Mouse (Mus musculus) G1E-ER4 (cell line): ENCODE measurements around the gene Wwox. TPM values are rescaled to one million over a fixed set of nuclear protein-coding genes. Genes with fewer than 3 reads are reported as not detected.

Experiments
- GATA1 ChIP-seq: IDR thresholded peaks from one replicate; pipeline ENCODE4 v1.8.0; 2012; ENCODE audit warnings: low read length, inconsistent platforms
- polyA plus RNA-seq: library from polyadenylated mRNA; stranded (reverse); fragments of >175 nt; gene quantifications from 2 replicates; pipeline ENCODE4 v1.2.3, GENCODE M21; 2012

The Wwox gene
- polyA plus RNA-seq, 1 experiment, result 7.2 TPM

DNA sequence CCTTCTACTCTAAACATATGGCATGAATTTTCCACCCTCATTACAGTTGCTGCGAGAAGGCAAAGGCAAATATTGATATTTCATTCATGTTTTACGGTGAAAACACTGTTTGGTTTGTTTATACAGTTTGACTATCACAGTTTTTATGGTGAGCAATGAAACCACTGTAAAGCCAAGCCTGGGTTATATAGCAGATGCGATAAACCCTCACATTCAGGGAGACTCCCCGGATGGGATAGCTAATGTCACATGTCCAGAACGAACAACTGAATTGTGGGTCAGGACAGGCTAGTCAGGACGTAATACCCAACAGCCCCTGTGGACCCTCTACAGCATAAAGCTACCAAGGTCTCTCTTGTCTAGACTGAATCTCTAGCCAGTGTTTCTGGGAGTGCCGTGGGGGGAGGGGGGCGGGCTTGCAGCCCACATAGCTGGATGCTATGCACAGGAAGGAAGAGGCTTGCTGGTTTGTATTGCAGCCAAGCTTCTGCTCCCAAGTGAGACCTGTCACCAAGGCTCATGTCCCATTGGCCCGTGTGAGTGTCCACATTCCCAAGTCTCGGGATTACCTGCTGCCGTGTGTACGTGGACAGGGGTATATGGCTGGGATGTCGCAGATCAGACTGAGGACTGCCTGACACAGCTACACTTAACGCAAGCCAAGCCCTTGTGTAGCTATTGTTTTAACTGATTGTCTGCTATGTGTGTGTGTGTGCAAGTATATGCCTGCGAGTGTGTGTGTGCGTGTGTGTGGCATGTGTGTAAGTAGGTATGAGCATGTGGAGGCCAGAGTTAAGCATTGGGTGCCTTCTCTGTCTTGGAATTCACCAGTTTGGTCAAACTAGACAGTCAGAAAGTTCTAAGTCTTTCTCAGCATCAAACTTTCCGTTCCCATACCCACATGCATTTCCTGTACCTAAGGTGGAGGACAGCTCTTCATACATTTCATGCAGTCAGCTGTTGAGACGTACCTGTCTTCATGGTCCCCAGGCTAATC lies 66.2 kb downstream of the Wwox start:
- TF ChIP-seq GATA1, result no peak

DNA sequence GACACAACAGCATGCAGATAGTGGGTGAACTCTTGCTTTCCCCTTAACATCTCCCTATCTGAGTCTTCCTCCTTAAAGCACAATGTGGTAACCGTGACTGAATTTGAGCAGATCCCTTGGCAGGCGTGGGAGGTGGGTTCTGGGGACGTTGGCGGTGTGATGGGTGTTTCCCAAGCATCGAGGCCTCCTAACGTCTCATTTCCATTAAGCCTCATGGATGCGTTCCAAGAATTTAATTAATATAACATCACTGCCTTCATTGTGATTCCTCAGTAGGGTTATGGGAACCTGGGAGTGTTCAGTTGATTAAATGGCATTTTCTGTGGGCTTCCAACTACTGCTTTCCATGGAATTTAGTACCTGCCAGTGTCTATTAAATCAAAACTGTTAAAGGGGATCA lies 67.9 kb downstream of the Wwox start:
- no peak for TF ChIP-seq GATA1

DNA sequence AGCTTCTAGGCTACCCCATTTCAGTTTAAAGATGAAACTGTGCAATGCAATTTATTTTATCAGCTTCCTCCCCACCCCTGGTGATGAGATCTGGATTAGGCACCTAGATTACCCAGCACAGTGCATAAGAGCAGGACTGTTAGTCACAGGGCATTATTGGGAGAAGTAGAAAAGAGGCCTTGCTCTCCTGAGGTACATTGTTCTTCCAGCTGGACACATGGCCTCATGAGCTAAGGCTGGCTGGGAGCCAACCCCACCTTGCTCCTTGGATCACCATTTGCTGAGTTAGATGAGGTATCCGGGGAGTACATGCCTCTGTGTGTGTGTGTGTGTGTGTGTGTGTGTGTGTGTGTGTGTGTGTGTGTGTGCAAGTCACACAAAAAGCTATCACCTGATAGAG lies 70.8 kb downstream of the Wwox start:
- TF ChIP-seq GATA1, result no peak

DNA sequence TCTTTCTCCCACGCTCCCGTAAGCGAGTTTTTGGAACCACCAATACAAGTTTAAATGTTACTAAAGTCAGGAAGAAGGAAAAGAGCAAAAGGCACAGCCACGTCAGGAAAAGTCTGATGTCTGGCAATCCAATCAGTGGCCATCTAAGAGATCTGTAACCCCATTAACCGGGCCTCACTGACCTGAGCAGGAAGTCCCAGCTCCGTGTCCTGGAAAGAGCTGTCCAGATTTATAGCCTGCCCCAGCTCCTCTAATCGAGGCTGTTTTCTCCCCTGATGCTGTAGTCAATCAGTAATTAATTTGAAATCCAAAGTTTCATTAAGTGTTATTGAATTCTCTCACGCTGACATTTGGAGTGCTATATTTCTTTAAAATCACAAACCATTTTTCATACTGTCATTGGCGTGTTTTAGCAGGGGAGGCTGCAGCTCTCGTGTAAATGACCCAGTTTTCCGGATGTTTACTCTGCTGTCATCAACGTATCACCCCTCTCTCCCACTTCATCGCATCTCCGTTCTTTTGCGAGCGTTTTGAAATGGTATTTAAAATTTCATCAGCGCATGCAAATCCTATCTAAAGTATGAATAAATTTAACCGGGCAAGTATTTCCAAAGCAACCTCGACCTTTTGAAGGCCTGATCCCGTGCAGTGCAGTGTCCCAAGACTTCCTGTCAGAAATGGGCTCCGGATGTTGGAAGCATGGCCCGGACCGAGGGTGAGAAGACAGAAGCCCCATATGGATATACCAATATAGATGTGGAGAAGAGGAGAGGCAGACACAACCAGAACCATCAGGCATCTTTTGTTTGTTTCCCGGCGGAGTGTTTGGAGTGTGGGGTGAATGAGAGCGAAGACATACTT lies 72.8 kb downstream of the Wwox start:
- TF ChIP-seq GATA1, result no peak

DNA sequence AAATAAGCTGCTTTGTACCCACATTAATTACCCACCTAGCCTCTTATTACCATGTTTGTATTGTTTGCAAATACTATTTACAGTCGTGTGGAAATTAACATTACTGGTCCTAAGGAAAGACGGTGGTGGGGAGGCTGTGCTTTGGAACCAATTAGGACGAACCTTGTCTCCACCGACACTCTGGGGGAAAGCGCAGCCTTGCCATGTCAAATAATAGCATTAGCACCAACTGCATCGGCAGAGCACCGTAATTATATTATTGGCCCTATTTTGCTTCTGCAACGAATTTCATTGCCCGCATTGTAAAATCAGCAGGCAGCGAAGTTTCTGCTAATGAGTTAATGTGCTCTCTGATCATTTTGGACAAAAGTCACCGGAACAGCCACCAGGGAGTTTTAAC lies 75.2 kb downstream of the Wwox start:
- no peak for TF ChIP-seq GATA1

DNA sequence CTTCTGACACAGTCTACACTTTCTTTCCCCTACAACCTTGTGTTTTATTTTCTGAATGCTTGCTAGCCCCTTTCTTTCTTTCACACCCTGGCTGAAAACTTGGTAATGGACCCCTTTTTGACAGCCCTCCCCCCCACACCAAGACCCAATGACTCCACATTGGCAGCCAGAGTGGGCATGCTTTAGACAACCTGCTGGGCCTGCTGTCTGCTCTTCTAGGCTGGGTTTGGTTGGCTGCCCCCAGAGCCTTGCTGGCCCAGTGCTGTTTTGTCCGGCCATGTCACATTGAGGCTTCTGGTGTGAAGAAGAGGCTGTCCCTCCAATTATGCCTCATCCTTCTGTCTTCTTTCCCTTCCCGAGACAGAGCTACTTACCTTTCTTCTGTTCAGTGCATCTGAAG lies 83.6 kb downstream of the Wwox start:
- no peak for TF ChIP-seq GATA1

DNA sequence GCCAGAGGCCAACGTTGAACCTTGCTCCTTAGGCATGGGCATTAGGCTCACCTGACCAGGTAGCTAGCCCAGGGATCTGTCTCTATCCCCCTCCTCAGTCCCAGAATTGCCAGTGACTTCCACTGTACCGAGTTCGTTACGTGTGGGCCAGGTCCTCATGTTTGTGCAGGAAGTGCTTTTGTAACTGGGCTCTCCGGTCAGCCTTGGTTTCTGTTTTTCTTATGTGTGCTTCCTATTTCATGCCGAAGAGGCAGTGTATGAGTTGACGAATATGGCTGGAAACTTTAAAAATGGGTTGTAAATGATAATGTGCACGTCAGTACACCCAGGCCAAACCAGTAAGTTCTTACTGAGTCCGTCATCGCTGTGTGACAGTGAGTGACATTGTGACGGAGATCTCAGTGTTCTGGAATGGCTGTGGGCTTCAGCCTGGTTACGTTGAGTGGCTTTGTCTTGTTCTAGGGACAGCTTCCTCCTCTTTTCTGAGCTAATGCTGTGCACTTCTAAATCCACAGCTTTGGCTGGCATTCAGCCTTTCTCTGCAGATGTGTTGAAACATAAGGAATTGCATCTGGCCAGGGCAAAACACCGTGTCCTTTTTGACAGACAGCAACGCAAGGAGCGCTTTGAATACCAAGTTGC lies 87.3 kb downstream of the Wwox start:
- no peak for TF ChIP-seq GATA1

DNA sequence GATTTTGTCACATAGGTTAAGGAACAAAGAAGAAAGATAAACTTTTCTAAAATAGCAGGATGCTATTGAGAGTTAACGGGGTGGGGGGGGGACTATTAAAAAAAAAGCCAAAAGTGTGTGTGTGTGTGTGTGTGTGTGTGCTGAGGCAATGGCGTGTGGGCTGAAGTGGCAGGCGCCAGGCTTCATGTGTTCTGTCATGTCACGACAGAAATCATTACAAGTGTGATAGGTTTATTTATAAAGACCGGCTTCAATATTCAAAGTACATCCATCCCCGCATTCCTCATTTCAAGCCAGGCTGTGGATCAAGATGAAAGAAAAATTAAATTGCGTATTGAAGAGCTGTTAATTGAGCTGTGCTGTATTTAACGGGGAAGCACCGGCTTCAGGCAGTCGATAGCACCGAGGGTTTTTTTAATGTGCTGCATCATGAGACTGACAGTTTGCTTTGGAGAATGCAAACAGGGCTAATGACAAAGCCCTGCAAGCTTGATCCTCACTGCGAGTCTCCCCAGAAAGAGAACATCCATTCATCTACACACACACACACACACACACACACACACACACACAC lies 88.3 kb downstream of the Wwox start:
- no peak for TF ChIP-seq GATA1

DNA sequence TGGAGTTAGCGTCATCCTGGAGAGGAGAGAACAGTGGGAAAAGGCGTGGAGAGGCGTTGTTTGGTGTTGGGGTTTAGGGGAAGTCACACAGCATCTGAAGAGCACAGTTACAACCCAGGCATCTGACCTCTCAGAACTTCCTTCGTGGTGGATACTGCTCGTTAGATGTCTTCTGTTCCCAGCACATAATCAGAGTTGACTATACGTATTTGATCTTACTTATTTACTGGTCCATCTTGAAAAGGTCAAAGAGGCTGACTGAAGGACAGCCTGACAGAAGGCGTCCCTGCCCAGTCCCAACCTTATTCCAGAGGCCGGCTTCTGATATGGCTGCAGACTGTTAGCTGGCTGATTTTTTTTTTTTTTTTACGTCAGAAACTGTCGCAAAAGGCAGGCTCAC lies 90.1 kb downstream of the Wwox start:
- no peak for TF ChIP-seq GATA1

DNA sequence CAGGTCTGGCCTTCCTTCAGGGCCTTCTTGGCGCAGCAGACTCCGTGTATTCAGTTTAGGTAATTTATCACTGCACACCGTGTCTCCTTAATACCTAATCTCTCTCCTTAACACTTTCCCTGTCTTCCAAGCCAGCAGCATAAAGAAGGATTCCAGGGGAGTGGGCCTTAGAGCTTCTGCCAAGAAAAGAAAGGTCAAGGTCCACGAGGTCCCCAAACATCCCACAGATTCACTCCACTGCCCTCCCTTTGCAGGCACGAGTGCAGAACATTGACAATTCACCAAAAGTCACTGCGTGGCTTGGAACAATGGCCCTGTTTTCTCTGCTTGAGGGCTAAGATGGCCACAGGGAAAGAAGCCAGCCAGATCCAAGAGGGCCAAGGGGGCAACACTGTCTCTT lies 96.7 kb downstream of the Wwox start:
- TF ChIP-seq GATA1, result no peak

DNA sequence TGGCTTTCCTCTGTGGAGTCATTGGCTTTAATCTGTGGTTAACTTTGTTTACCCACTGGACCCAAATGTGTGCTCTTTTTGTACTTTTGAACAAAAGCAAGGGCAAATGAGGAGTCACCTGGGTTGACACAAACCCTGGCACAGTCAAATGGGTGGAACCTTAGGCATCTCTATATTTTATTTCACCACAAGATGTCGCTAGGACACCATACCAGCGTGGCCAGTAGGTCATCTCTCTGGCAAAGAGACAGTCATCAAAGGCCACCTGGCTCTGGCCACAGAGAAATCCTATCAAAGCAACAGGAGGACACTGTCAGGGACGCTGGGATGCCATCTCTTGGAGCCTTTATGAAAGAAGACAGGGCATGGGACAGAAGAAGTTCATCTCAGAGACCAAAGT lies 101.7 kb downstream of the Wwox start:
- no peak for TF ChIP-seq GATA1

DNA sequence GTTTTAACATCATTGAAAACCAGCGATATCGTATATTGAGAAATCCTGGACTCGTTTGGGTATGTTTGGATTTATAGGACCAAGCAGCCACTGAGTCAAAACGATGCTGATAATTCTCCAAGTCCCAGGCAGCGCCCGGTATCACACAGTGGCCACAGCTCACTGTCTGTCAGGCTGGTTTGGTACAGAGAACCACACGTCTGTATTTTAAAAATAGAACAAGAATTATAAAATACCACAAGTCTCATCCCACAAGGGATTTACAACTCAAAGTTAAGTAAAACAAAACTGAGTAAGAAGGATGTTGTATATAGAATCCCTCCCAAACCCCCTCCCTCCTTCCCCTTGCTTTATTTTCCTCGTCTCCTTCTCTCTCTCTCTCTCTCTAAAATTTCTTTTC lies 108.9 kb downstream of the Wwox start:
- no peak for TF ChIP-seq GATA1

DNA sequence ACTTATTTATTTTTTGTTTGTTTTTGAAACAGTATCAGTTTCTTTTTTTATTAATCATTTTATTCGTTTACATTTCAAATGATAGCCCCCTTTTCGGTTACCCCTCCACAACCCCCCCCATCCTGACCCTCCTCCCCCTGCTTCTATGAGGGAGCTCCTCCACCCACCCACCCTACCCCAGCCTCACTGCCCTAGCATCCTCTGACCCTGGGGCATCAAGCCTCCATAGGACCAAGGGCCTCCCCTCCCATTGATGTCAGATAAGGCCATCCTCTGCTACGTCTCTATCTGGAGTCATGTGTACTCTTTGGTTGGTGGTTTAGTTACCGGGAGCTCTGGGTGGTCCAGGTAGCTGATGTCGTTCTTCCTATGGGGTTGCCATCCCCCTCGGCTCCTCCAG lies 109.4 kb downstream of the Wwox start:
- TF ChIP-seq GATA1, result no peak

DNA sequence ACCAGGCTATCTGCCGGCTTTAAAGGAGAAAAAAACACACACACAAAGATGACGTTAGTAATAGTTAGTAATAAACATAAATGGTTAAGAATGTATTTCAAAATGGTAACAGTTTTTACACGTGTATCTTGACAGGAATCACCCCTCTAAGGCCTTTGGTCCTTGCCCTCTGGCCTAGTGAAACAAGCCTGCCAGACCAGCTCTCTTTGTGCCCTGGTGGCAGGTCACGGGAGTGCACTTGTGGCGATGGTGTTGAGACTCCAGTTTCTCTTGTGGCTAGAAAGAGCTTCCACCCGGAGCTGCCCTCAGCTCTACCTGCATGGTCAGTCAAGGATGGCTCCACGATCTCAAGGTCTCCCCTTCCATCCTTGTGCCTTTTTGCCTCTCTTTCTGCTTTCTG lies 110.6 kb downstream of the Wwox start:
- TF ChIP-seq GATA1, result no peak

DNA sequence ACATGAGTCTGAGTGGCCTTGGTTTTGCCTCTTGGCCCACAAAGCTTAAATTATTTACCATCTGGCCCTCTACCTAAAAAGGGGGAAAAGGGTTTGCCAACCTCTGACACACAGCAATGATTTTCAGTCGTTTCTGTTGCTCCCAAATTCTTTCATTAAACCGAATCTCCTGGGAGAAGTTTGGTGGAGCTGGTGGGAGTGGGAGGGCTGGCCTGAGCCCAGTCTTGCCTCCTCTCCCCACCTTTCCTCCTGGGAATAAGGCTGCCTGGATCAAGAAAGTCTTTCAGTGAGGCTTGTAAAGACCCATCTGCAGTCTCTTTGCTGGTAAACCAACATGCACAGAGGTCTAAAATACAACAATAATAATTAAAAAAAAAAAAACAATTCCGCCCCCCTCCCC lies 113.2 kb downstream of the Wwox start:
- no peak for TF ChIP-seq GATA1

DNA sequence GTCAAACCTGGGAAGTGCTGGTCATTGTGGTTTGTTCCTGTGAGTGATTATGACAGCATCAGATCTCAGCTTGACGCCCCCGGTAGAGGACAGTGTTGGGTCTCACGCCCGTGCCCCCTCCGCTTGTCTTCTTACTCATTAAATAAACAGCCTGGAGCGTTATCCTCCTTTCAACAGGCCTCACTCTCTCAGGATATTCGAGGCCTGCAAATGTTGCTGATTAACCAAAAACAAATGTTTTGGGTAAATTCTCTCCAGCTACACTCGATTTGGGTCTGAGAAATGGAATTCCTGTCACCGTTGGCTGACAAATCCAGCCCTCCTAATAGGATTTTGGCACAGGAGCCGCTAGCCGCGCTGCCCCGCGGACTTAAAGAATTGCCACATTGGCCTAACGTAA lies 115.5 kb downstream of the Wwox start:
- no peak for TF ChIP-seq GATA1
